Comparison of ENCODE assay signal across 8 mouse cellular contexts in the genomic region with DNA sequence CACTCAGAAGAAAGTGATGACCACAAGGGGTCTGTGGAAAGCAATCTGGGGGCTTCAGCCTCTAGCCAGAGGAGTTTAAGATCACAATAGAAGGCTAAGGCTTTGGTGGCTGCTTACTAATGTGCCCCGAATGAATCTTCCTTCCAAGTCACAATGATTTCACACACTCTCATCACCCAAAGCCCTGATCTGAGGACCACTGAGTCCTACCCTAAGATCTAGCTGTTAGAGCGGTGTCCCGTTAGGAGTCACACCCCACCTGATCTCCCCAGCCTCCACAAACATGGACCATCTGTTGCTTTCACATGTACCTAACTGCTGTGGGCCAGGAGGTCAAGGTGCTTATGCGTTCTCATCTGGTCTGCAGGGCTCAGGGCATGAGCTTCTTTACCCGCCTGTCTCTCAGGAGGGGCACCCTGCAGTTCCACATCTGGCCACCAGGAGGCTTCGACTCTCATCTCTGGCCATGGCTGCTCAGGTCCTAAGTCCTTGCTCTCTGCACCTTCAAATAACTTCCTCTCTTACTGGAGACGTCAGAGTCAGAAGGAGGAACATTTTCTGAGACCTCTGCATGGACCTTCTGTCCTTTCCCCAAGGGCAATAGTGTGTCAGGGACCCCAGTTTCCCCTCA. TPM values are rescaled to one million over a fixed set of nuclear protein-coding genes. Genes with fewer than 3 reads are reported as not detected.
DNase-seq lines count a peak whose midpoint lies in the region; ATAC-seq and TF ChIP-seq lines count a peak whose summit lies in the region.

No protein-coding gene starts in this region.

- peak; percentile 96 for TF ChIP-seq CTCF in kidney, adult 2 months (conservative IDR thresholded peaks at IDR 0.05; ENCODE audit: insufficient read depth, insufficient read length, low read depth, low read length)

- H3K4me1 ChIP-seq in kidney, adult 2 months (ENCODE audit: control insufficient read depth, insufficient read depth, low read length), result peaks cover 22% of the 10 kb centered on the region
- H3K4me1 ChIP-seq in limb, embryonic 14.5 days (ENCODE audit: control insufficient read depth, insufficient read depth, low read length), result no peaks in the 10 kb centered on the region
- H3K4me1 ChIP-seq in stomach, embryonic 16.5 days (ENCODE audit: control insufficient read depth, insufficient read depth, low read length), result peaks cover 17% of the 10 kb centered on the region; the same call in 1 of the 2 replicates

- H3K4me3 ChIP-seq in kidney, adult 2 months (ENCODE audit: insufficient read depth, low read depth, low read length), result no peak overlapping the region
- no peak overlapping the region for H3K4me3 ChIP-seq in limb, embryonic 14.5 days (replicated peaks; ENCODE audit: low read length)
- H3K4me3 ChIP-seq in stomach, embryonic 16.5 days (replicated peaks; ENCODE audit: low read length), result no peak overlapping the region

- H3K9me3 ChIP-seq in limb, embryonic 14.5 days (ENCODE audit: control insufficient read depth, low read length), result no peaks in the 10 kb centered on the region
- H3K9me3 ChIP-seq in stomach, embryonic 16.5 days (replicated peaks; ENCODE audit: control insufficient read depth, low read length), result no peaks in the 10 kb centered on the region

- no peak overlapping the region for H3K9ac ChIP-seq in limb, embryonic 14.5 days (ENCODE audit: low read depth, low read length, severe bottlenecking)
- no peak overlapping the region for H3K9ac ChIP-seq in stomach, embryonic 16.5 days (ENCODE audit: low read length)

- no peak overlapping the region for H3K4me2 ChIP-seq in limb, embryonic 14.5 days (replicated peaks; ENCODE audit: low read depth, low read length, severe bottlenecking)
- no peak overlapping the region for H3K4me2 ChIP-seq in stomach, embryonic 16.5 days (ENCODE audit: low read depth, low read length)

- H3K27me3 ChIP-seq in kidney, adult 2 months (replicated peaks; ENCODE audit: control insufficient read depth, insufficient read depth, low read length), result no peaks in the 10 kb centered on the region
- no peaks in the 10 kb centered on the region for H3K27me3 ChIP-seq in limb, embryonic 14.5 days (ENCODE audit: control insufficient read depth, insufficient read depth, low read length)
- no peaks in the 10 kb centered on the region for H3K27me3 ChIP-seq in stomach, embryonic 16.5 days (ENCODE audit: control insufficient read depth, insufficient read depth, low read length)

- no peaks in the 10 kb centered on the region for H3K36me3 ChIP-seq in kidney, adult 2 months (ENCODE audit: control insufficient read depth, insufficient read depth, low read length)
- H3K36me3 ChIP-seq in limb, embryonic 14.5 days (ENCODE audit: control insufficient read depth, insufficient read depth, low read length), result no peaks in the 10 kb centered on the region
- H3K36me3 ChIP-seq in stomach, embryonic 16.5 days (ENCODE audit: control insufficient read depth, insufficient read depth, low read length), result no peaks in the 10 kb centered on the region

- peak; percentile 56 for DNase-seq in 3134 (ENCODE audit: extremely low read depth, insufficient read length, low spot score)
- DNase-seq in adrenal gland, adult 2 months, result peak; percentile 77
- DNase-seq in embryo, embryonic 11 days, result peak; percentile 84
- DNase-seq in heart, adult 8-10 months (ENCODE audit: low spot score), result peak; percentile 72
- peak; percentile 93 for DNase-seq in kidney, adult 2 months
- DNase-seq in limb, embryonic 14.5 days (ENCODE audit: low spot score), result peak; percentile 70
- DNase-seq in naive thymus-derived CD4-positive, alpha-beta T cell, adult 2 months (ENCODE audit: low read depth), result peak; percentile 90

- no peak for TF ChIP-seq POLR2A in kidney, adult 2 months (IDR thresholded peaks at IDR 0.05; ENCODE audit: low read depth, low read length)
- TF ChIP-seq POLR2A in limb, embryonic 14.5 days (IDR thresholded peaks at IDR 0.05; ENCODE audit: borderline replicate concordance, extremely low read depth, insufficient read depth, insufficient read length), result no peak

- 36% methylated on average over 7 of the region's 7 CpGs for WGBS in kidney, adult 2 months
- WGBS in limb, embryonic 14.5 days, result 27% methylated on average over 7 of the region's 7 CpGs
- WGBS in stomach, embryonic 16.5 days, result 30% methylated on average over 7 of the region's 7 CpGs

- H3K27ac ChIP-seq in kidney, adult 2 months (ENCODE audit: insufficient read depth, low read depth, low read length), result no peak overlapping the region
- no peak overlapping the region for H3K27ac ChIP-seq in limb, embryonic 14.5 days (replicated peaks; ENCODE audit: low read depth, low read length)
- H3K27ac ChIP-seq in stomach, embryonic 16.5 days (ENCODE audit: low read length), result 0 out of 2 replicates have a peak overlapping the region, but pooled peaks have one; percentile 95

- no peak for ATAC-seq in limb, embryonic 14.5 days (ENCODE audit: low FRiP score, low read depth)
- no peak for ATAC-seq in stomach, embryonic 16.5 days (ENCODE audit: insufficient read depth, low FRiP score)

RNA-seq across cellular contexts. Expression of gene Lad1, which starts 7.3 kb away (rescaled TPM):
- under 1 TPM; 0.14 to 0.17 TPM for total RNA-seq in adrenal gland, adult 2 months (2021)
- polyA plus RNA-seq in adrenal gland, adult 2 months (2012; rRNA removed), result 0.38 and 0.40 TPM in 2 replicates
- 1 to 10 TPM; 5.0 to 8.6 (median 5.5) TPM for total RNA-seq in heart, adult 8-10 months (2022)
- 114 and 145 TPM in 2 replicates for polyA plus RNA-seq in kidney, adult 2 months (2012; rRNA removed)
- 10.9 and 12.2 TPM in 2 replicates for polyA plus RNA-seq in limb, embryonic 14.5 days (2012; rRNA removed)
- 20.9 and 25.9 TPM in 2 replicates for polyA plus RNA-seq in limb, embryonic 14.5 days (2014; fragmentation: Nextera tagmentation; extraction: Ambion mirVana)
- 109 and 142 TPM in 2 replicates for polyA plus RNA-seq in stomach, embryonic 16.5 days (2015; fragmentation: Nextera tagmentation; extraction: Ambion mirVana)

RNA-seq across cellular contexts. Expression of gene Tnnt2, which starts 25.0 kb away (rescaled TPM):
- total RNA-seq in adrenal gland, adult 2 months (2021), result 1 to 10 TPM; 3.1 to 5.7 TPM
- polyA plus RNA-seq in adrenal gland, adult 2 months (2012; rRNA removed), result 0.66 and 1.00 TPM in 2 replicates
- over 10,000 TPM in 2 of 4 experiments, 1,000 to 10,000 TPM in 2; 8,821 to 11,650 (median 10,060) TPM for total RNA-seq in heart, adult 8-10 months (2022)
- polyA plus RNA-seq in kidney, adult 2 months (2012; rRNA removed), result 0.44 and 1.0 TPM in 2 replicates
- polyA plus RNA-seq in limb, embryonic 14.5 days (2012; rRNA removed), result 44.5 and 108 TPM in 2 replicates
- 78.3 and 104 TPM in 2 replicates for polyA plus RNA-seq in limb, embryonic 14.5 days (2014; fragmentation: Nextera tagmentation; extraction: Ambion mirVana)
- polyA plus RNA-seq in stomach, embryonic 16.5 days (2015; fragmentation: Nextera tagmentation; extraction: Ambion mirVana), result 40.8 and 48.4 TPM in 2 replicates

RNA-seq across cellular contexts. Expression of gene Tnni1, which starts 31.9 kb away (rescaled TPM):
- not detected for total RNA-seq in adrenal gland, adult 2 months (2021)
- polyA plus RNA-seq in adrenal gland, adult 2 months (2012; rRNA removed), result 0.15 and 0.28 TPM in 2 replicates
- 1 to 10 TPM in 2 of 4 experiments, under 1 TPM in 2; 0.44 to 2.4 (median 1.1) TPM for total RNA-seq in heart, adult 8-10 months (2022)
- 5.8 TPM in 1 of 2 replicates, not detected in the other for polyA plus RNA-seq in kidney, adult 2 months (2012; rRNA removed)
- 349 and 357 TPM in 2 replicates for polyA plus RNA-seq in limb, embryonic 14.5 days (2012; rRNA removed)
- 300 and 419 TPM in 2 replicates for polyA plus RNA-seq in limb, embryonic 14.5 days (2014; fragmentation: Nextera tagmentation; extraction: Ambion mirVana)
- polyA plus RNA-seq in stomach, embryonic 16.5 days (2015; fragmentation: Nextera tagmentation; extraction: Ambion mirVana), result 6.2 and 84.9 TPM in 2 replicates

RNA-seq across cellular contexts. Expression of gene Phlda3, which starts 45.2 kb away (rescaled TPM):
- 10 to 100 TPM; 35.1 to 83.1 TPM for total RNA-seq in adrenal gland, adult 2 months (2021)
- polyA plus RNA-seq in adrenal gland, adult 2 months (2012; rRNA removed), result 119 and 180 TPM in 2 replicates
- total RNA-seq in heart, adult 8-10 months (2022), result 10 to 100 TPM in 1 of 4 experiments, 1 to 10 TPM in 3; 7.2 to 12.7 (median 8.4) TPM
- polyA plus RNA-seq in kidney, adult 2 months (2012; rRNA removed), result 37.2 and 40.0 TPM in 2 replicates
- 60.6 and 69.1 TPM in 2 replicates for polyA plus RNA-seq in limb, embryonic 14.5 days (2012; rRNA removed)
- polyA plus RNA-seq in limb, embryonic 14.5 days (2014; fragmentation: Nextera tagmentation; extraction: Ambion mirVana), result 85.1 and 87.4 TPM in 2 replicates
- polyA plus RNA-seq in stomach, embryonic 16.5 days (2015; fragmentation: Nextera tagmentation; extraction: Ambion mirVana), result 77.4 and 80.5 TPM in 2 replicates

Comparison
In these comparisons a context has a peak if more than half of its experiments do, and no peak if none do; other contexts are left out.
1. RNA of gene Tnnt2, which starts 25.0 kb away (polyA plus RNA-seq): 44.5 to 108 TPM in limb, embryonic 14.5 days and 40.8 to 48.4 TPM in stomach, embryonic 16.5 days; 0.66 to 1.00 TPM in adrenal gland, adult 2 months and 0.44 to 1.0 TPM in kidney, adult 2 months; every median in the first group is over 10 times any median in the second.
2. Peak in every context shown above with its lines, with median percentiles within 50 percentile points of each other: DNase-seq.